ENCODE assay signal across 17 mouse cellular contexts in the genomic region with DNA sequence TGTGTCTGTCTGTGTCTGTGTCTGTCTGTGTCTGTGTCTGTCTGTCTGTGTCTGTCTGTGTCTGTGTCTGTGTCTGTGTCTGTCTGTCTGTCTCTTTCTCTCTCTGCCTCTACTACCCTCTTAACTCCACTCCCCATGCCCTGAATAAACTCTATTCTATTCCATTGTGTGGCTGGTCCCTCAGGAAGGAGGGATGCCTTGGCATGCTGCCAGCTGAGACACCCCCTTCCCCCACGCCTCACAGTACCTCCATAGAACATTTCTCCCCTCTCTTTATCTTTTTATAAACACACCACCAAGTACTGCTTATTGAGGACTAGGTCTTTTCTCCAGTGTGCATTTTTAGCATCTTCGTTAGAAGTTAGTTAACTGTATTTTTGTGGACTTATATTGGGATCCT. TPM values are rescaled to one million over a fixed set of nuclear protein-coding genes. Genes with fewer than 3 reads are reported as not detected.
DNase-seq lines count a peak whose midpoint lies in the region.
"Had no signal": no experiment of that assay in that cellular context is flagged by ENCODE, and none has a peak within 500 bp of the region (broad histone marks: within the 10 kb centered on the region; RNA-seq: fewer than 3 reads in every experiment).

No protein-coding gene starts in this region.

- DNase-seq in left cerebral cortex, postnatal 10 days (ENCODE audit: extremely low spot score in 1 of 2, low spot score in 2 of 2), result peak; percentile 49 to 51
- no peak for DNase-seq in left cerebral cortex, adult 8-10 months (ENCODE audit: low spot score in 2 of 2)
- DNase-seq in right cerebral cortex, postnatal 10 days (ENCODE audit: low spot score in 2 of 2), result peak; percentile 51 to 64
- DNase-seq in right cerebral cortex, postnatal 25 days, result no peak
- peak; percentile 44 for DNase-seq in testis, postnatal 10 days (ENCODE audit: low spot score)
- no peak for DNase-seq in testis, postnatal 14 days (ENCODE audit: low spot score)
- DNase-seq: adrenal gland, adult 2 months; adrenal gland, postnatal 14 days; cerebellum, adult 18-20 months; cerebellum, adult 9-10 months; gastrocnemius, postnatal 10 days; gastrocnemius, postnatal 36 days; heart, adult 2 months; heart, postnatal 14 days; heart, postnatal 4 days had no signal

- intact Hi-C loops in left cerebral cortex, postnatal 10 days (cut with DNase I), result no loop called here

RNA-seq across cellular contexts. Expression of gene Wasf3, which starts 16.4 kb away (rescaled TPM):
- 10 to 100 TPM; 72.6 to 78.6 TPM for total RNA-seq in left cerebral cortex, postnatal 10 days (2021)
- total RNA-seq in left cerebral cortex, adult 8-10 months (2022), result 10 to 100 TPM; 88.1 to 97.5 (median 90.3) TPM
- total RNA-seq: granulocyte monocyte progenitor cell, adult 5-6 weeks; MEL had no signal

Comparison
In these comparisons a context has a peak if more than half of its experiments do, and no peak if none do; other contexts are left out.
1. DNase-seq: peak in left cerebral cortex, postnatal 10 days (2 of 2), right cerebral cortex, postnatal 10 days (2 of 2) and testis, postnatal 10 days (single experiment); none in left cerebral cortex, adult 8-10 months (0 of 2), right cerebral cortex, postnatal 25 days (single experiment) and testis, postnatal 14 days (single experiment).